Mouse (Mus musculus): ENCODE results near the gene Stk17b.
"Not testable (repeated sequence)": the region's sequence is repeated elsewhere in the genome, so short reads cannot be mapped to it uniquely, and the experiment has no call there.

Stk17b gene

DNA sequence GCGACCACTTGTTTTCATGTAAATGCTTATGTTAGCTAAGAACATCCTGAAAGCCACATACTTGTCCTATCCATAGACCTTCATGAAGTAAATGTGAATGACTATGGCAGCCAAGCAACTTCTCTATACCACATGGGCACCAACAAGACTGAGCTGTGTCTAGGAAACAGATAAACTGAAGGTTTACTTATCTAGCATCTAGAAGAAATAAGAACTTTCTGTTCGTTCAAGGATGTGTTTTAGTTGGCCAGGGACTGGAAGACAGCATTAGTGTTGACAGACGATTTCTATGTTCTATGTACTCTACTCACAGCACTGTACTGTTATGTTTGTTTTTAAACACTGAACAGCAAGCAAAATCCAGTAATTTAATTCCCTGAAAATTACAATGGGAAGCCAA, 2.9 kb downstream of the Stk17b start:
- no peak for DNase-seq (ENCODE audit: low spot score)

DNA sequence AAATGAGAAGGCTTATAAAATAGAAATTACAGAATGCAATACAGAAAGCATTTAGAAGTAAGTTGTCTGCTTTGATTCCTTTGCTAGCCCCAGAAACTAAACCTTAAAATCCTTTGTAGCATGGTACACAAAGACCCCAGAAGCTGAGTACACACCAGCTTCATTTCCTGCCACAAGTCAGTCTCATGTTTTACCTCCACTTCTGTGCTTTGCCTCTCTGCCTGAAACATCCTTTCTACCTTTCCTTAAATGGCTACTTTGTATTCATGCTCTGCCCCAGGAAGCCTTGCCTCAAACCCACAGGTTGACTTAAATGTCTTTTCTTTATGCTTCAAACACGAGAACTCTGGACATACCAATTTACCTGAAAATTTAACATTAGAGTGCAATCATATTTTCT, 3.7 kb downstream of the Stk17b start:
- DNase-seq (ENCODE audit: low spot score), result no peak

DNA sequence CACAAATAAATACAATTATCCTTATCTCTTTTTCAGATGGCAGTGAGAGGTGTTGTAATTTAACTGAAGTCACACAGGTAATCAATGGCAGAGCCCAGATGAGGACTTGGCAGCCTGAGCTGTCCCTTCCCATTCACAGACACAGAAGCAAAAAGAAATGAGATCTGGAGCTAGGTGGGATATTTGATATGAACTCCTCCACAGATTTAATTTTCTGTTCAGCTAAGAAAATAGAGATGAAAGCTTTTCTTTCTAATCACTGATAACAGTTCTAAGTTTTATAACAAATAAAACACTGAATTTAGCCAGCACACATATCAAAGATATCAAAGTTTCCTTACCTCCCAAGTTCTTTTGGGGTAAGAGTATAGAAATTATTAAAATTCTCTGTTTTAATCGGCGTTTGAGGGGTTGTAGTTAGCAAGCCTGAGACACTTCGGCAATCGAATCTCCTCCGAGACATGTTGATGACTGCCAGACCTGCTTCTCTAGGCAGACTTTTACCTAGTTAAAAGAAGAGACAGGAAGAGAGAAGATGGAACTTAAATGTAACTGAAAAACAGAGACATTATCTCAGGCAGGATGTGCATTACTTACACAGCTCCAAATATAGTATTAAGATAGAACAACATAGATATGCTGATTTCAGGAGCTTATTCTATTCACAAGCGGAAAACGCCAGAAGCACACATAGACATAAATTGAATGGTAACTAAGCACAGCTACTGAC, 8.7 kb downstream of the Stk17b start:
- DNase-seq (ENCODE audit: low spot score), result no peak

DNA sequence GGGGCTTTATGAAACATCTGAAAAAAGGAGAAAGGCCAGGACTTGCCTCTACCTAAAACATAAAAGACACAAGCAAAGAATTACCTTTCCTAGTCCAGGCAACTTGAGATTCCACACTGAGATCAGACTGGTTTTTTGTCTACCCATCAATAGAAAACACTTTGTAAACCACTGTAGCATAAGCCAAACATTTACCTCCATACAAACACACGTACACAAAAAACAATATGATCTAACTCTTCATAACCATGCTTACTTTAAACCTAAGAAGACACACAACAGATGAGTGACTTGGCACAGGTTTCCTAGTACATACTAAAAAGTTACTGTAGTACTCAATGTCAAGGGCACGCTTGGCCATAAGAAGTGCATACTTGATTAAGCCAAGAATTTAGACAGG, 9.5 kb downstream of the Stk17b start:
- DNase-seq (ENCODE audit: low spot score), result no peak

DNA sequence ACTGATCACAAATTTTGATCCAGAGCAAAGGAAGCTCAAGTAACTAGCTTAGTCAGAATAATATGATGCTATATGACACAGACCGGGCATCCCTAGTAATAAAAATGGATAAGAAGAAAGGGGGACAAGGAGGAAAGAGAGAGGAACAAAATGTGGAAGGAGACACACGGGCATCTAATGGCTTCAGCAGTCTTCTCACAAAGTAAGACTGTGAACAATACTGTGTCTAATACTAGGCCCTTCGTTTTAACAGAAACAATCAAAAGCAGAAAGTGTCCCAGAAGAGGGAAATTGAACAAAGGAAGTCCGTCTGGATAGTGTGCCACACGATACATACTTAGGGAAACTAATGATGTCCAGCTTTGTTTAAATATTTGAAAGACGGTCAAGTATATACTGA, 10.0 kb downstream of the Stk17b start:
- DNase-seq (ENCODE audit: low spot score), result no peak

DNA sequence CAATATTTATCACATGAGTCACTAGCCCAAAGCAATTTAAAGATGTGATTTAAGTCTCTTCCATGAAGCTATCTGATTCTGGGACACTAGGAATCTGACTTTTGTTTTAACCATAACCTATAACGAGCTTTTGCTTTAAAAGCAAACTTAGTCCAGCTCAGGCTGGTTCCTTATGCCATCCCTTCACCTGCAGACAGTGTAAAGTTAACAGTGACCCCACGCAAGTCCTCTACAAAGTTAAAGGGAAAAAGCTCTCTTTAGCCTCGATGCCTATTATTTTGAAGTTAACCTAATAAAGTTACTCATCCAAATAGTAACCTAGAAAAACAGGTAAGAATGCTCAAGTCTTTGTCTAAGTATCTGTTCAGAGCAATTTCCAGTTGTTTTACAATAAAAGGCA, 10.5 kb downstream of the Stk17b start:
- DNase-seq (ENCODE audit: low spot score), result no peak

DNA sequence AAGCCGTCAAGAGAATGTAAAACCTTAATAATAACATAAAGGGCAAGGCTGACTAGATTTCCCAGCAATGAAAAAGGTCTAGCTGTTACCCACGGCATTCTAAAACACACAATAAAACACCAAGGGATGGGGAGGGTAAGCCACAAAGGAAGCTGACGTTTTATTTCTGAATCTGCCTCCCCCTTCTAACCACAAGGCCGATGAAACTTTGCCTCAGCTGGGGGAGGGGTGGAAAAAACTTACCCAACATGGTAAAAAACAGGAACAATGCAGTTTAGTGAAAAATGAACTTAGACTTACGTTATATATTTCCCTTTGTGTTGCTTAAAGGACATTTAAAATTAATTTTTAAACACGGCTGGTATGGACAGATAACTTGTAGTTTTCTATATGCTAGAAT, 11.0 kb downstream of the Stk17b start:
- peak; percentile 33 for DNase-seq (ENCODE audit: low spot score)

DNA sequence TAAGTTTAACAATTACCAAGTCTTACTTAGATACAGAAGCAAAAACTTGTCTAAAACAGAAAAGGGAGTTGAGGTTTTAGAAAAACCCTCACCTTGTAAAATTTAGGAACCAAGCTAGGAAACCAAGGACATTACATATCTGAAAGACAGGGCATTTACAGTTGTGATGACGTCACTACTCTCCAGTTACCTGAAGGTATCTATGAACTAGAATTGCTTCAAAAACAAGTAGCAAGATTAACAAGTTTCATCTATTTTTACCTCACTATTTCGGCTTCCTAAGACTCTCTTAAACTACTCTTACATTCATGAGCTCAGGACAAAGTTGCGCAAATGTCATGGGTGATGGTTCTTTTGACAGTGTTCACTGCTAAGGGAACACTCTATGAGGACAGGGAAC, 12.1 kb downstream of the Stk17b start:
- DNase-seq (ENCODE audit: low spot score), result no peak

DNA sequence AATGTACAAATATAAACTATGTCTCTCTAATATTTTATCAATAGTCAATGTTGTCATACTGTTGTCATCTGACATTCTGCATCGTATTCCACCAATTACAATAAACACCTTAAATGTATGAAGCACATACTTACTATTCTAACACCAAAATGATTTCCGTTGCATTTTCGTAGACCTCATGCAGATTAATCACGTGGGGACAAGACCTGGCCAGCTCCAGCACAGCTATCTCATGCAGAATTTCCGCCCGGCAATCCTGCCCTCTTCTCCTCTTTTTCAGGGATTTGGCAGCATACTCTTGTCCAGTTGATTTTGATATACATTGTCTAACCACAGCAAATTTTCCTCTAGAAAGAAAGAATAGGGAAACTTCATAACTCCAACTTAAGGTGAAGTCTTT, 13.5 kb downstream of the Stk17b start:
- no peak for DNase-seq (ENCODE audit: low spot score)

DNA sequence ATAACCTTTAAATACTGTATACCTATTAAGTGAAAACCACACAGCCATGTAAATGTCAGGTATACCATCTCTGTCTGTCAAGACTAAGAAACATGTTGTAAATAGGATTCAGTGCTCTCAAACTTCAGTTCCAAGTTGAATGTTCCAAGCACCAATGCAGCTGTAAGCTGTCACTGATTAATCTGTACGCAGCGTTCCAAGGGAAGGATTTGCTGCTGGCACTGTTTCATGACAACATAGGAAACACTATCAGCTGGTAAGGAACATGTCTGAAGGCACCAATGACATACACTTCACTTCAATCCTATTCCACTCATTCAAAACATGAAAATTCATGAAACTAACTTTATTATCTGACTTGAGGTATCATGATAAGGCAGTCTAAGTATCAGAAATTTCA, 18.9 kb downstream of the Stk17b start:
- DNase-seq (ENCODE audit: low spot score), result no peak

DNA sequence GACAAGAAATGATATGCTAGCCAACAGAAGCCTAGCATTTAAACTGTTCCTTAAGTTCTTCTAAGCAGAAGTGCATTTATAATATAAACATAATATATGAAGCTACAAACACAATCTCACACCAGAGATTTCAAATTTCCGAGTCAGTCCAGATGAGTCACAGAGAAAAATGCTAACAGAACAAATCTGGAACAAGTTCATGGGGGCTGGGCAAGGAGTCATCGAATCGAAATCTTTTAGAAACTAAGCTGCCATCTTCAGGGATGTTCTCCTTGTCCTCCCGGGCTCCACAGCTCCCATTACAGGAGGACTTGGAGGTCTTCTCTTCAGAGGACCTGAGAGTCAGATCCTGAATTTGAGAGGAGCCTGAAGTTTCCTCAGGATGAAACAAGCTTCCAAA, 27.7 kb downstream of the Stk17b start:
- no peak for DNase-seq (ENCODE audit: low spot score)

DNA sequence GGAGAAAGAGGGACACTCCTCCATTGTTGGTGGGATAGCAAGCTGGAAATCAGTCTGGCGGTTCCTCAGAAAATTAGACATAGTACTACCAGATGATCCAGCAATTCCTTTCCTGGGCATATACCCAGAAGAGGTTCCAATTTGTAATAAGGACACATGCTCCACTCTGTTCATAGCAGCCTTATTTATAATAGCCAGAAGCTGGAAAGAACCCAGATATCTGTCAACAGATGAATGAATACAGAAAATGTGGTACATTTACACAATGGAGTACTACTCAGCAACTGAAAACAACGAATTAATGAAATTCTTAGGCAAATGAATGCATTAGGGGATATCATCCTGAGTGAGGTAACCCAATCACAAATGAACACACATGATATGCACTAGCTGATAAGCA, 31.5 kb downstream of the Stk17b start:
- DNase-seq (ENCODE audit: low spot score), result not testable (repeated sequence)

DNA sequence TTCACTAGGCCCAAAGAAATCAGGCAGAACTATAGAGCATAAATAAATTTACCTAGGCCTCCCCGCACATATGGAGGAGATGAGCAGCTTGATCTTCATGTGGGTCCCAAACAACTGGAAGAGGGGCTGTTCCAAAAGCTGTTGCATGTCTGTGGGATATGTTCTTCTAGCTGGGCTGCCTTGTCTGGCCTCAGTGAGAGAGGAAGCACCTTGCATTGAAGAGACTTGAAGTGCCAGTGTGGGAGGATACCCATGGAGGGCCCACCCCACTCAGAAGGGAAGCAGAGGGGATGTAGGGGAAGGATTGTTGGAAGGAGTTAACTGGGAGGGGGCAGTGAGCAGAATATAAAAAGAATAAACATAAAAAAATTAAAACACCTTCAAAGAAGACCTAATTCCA, 33.9 kb downstream of the Stk17b start:
- no peak for DNase-seq (ENCODE audit: low spot score)

DNA sequence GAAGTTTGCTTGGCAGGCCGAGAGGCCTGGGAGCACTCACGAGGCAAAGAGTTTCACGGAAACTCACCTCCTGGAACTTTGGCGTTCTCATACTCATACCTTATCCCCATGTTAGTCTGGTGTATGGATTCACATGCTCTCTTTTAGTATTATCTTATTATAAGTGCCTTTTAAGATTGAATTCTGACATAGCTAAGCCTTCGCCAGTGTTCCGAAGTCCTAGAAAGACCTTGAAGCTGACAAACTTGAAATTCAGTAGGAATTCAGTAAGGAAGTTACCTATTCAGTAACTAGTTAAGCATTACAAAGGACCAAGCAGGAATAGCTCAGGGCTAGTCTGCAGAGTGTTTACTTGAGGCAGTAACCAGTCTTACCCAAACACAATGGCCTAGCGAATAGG, 34.3 kb downstream of the Stk17b start:
- not testable (repeated sequence) for DNase-seq (ENCODE audit: low spot score)

DNA sequence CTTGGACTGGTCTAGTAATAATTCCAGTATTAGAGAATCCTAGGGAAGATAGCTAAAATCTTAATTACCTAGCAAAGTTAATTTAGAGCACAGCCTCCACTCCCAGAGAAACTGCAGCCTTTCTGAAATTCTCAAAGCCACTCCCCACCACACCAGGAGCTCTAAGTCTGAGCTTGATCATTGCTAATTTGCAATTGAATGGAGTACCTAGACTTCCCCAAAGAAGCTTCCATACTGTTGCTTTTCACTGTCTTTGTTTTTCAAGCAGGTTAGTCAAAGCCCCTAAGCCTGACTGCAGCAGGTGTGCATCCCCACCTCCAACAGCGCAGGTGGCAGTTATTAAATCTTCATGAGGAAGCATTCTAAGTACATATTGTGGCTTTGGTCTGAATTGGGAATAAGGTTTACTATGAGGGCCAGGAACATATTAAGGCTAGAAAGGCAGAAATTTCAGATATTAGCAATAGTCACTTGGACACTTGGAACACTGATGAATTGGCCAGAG, 35.1 kb downstream of the Stk17b start:
- DNase-seq (ENCODE audit: low spot score), result not testable (repeated sequence)

DNA sequence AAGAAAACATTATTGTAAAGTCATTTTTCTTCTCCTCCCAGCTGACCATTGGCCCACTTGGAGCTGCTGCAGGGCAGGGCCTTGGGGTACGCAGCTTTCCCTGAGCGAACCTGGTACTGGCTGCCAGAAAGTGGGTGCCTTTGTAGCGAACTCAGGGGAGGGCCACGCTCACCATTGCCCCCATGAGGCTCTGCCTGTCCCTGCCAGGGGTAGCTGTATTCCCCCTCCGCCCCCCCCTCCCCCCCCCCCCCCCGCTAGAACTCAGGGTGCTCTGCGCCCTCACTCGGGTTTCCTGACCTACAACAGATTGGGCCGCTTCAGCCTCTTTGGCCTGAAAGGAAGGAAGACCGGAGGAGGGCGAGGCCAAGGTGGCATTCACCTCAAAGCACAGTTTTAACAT, 36.5 kb downstream of the Stk17b start:
- no peak for DNase-seq (ENCODE audit: low spot score)

DNA sequence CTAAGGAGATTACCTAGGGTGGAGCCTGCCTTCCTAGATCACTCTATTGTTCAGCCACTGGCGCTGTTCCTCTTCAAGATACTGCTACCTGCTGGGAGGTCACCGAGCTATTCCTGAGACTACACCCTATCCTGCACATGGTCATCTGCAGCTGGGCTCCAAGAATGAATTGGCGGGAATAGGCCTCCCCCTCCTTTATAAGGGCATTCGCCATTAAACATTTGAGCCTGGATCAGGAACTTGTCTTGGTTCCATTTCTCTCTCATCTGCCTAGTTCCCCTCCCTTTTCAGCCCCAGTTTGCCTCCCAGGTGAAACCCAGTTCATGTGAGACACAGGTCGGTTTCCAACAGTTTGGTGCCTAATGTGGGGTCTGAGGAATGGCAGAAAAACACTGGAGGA, 39.0 kb downstream of the Stk17b start:
- DNase-seq (ENCODE audit: low spot score), result no peak

DNA sequence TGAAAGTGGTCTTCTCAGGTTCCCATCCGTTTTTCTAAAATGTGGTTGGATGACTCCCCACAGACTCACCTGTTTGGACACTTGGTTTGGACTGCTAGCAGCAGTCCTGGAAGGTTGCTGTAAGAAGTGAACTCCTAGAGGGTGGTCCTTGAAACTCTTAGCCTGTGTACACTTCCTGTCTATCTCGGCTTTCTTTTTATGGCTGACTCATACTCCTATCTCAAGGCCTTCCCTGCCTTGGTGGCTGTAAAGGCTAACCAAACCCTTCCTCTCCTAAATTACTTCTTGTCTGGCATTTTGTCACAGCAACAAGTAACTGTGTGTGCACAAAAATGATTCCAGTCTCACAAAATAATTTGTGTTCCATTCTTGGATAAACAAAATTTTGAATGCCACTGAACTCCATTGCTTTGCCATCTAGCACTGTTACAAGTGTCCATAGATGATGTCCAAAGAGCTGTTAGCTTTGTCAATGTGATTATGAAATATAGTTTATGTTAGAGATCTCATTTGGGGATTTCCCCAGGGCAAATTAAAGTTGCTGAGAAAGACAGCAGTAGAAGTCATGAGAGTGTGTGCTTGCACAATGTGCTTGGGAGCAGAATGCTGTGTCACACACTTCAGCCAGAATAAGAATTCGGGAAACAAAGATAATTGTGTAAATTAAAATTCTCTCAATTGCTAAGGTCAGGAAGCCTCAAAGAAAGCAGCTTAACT, 43.1 kb downstream of the Stk17b start:
- DNase-seq (ENCODE audit: low spot score), result no peak

DNA sequence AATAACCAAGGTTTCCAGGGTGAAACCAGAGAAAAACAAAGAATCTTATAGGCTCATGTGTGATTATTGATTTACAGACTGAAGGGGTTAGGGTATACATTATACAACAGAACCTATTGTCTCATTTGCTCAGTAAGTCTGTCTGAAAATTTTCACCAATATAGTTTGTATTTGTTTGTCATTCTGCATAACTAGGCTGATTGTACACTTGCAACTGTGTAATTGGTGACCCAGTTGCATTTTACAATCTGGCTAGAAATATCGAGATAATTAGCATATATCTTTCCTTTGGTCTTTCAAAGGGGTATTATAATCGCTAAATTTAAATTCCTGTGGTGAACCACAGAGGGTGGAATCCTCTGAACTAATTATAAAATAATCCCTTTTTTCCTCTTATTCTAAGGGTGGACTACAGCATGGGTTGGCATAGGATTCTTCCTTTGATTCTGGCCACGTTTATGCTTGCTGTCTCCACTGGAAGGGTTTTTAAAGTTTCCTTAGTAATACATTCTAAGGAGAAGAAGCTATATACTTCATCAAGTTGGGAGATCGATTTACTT, 44.2 kb downstream of the Stk17b start:
- DNase-seq (ENCODE audit: low spot score), result no peak

DNA sequence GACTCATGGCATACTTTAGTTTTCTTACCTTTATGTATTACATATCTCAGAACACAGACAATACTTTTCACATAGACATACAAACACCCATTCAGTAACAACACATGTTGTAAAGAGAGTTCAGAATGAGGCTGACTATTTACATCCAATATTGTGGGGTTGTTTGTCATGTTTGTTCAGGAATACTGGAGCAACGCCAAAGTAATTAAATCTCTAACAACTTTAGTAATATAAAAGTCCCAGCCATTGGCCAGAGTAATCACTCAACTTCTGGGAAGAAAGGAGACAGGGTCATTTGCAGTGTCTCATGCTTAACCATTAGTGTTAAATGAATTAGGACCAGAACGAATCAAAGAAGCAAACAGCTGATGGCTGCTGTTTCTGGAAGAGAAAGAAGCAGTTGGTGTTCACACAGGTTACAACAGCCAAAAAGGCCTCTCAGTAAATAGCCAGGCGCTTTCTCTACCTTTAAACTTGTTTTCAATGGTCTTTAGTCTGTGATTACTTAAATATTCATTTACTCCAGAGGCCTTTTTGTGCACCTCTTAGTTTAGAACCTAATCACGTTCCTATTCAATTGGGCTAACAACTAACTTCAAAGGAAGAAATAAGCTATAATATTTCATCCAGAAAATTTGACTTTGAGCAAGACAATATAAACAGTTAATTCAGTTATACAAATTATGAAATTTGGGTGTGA, 44.8 kb downstream of the Stk17b start:
- DNase-seq (ENCODE audit: low spot score), result not testable (repeated sequence)

DNA sequence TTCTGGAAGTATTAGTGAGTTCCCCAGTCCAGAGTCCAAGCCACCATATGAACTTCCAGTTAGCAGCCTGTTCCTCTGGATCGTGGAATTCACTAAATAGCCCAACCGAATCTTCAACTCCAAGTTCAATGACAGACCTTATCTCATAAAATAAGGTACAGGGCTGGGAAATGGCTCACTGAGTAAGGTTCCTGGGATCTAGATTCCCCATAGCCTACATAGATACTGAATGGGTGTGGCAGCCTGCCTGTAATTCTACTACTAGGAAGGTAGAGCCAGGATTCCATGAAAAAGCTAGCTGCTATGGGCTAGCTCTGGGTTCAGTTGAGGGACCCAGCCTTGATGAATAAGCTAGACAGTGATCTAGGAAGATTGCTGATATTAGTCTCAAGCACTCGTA, 48.4 kb downstream of the Stk17b start:
- no peak for DNase-seq (ENCODE audit: low spot score)

DNA sequence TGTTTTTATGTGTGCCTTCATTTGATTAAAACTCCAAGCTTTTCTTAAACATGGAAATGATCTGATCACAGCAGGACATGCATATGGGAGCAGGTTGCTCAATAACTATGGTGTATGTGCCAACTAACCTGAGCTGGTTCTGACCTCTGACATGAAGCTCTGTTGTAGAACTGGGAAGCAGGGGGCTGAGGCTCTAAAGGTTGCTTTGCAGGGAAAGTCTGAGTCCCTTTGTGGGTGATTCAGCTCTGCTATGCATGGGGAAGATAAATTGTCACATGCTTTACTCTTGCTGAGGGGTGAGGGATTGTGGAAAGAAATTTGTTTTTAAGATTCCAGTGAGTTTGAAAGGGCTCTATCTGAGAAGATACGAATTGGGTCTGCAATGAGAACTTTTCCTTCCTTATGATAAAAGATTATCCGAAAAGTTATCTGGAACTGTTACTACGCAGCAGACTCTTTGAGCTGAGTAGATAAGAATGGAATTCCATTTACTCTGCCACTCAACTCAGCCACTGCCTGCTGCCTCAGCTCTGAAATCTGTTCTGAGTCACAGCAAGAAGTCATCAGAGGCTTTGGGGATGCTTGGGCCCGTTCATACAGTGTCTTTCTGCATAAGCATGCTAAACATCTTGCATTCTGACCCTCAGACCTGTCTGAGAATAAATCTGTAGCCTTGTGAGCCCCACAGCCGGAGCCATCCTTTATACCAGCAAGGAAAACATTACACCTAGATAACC, 56.4 kb downstream of the Stk17b start:
- DNase-seq (ENCODE audit: low spot score), result no peak

Data from layer of hippocampus, adult 11-12 months (tissue).